In genomic region chr12:116368857-116369256, GRCm38 (mm10) we compare ENCODE assay signal across 28 mouse cellular contexts.
"Had no signal": no experiment of that assay in that cellular context is flagged by ENCODE, and none has a peak within 500 bp of the region (broad histone marks: within the 10 kb centered on the region; RNA-seq: fewer than 3 reads in every experiment).

No protein-coding gene starts in this region.

- H3K9me3 ChIP-seq: limb, embryonic 10.5 days; limb, embryonic 12.5 days; limb, embryonic 13.5 days; limb, embryonic 15.5 days; liver, embryonic 12.5 days; liver, embryonic 13.5 days; liver, embryonic 15.5 days; lung, embryonic 15.5 days; megakaryocyte, embryonic 14.5 days; midbrain, embryonic 10.5 days; midbrain, embryonic 12.5 days; midbrain, embryonic 13.5 days; midbrain, embryonic 15.5 days; neural tube, embryonic 12.5 days had no signal

- H3K27ac ChIP-seq: limb, embryonic 10.5 days; limb, embryonic 12.5 days; limb, embryonic 13.5 days; limb, embryonic 15.5 days; liver, embryonic 12.5 days; liver, embryonic 13.5 days; liver, embryonic 14.5 days; liver, embryonic 15.5 days; lung, embryonic 15.5 days; macrophage; midbrain, embryonic 10.5 days; midbrain, embryonic 12.5 days; midbrain, embryonic 13.5 days; midbrain, embryonic 15.5 days; neural tube, embryonic 12.5 days had no signal

- H3K27me3 ChIP-seq: limb, embryonic 12.5 days; limb, embryonic 13.5 days; limb, embryonic 15.5 days; liver, embryonic 12.5 days; liver, embryonic 13.5 days; liver, embryonic 15.5 days; lung, embryonic 15.5 days; megakaryocyte, embryonic 14.5 days; midbrain, embryonic 12.5 days; midbrain, embryonic 13.5 days; midbrain, embryonic 15.5 days; neural tube, embryonic 12.5 days had no signal

- H3K4me3 ChIP-seq: limb, embryonic 10.5 days; limb, embryonic 12.5 days; limb, embryonic 13.5 days; limb, embryonic 15.5 days; liver, embryonic 12.5 days; liver, embryonic 13.5 days; liver, embryonic 15.5 days; lung, embryonic 15.5 days; megakaryocyte, embryonic 14.5 days; midbrain, embryonic 10.5 days; midbrain, embryonic 12.5 days; midbrain, embryonic 13.5 days; midbrain, embryonic 15.5 days; myocyte; neural tube, embryonic 12.5 days had no signal

- H3K4me1 ChIP-seq: limb, embryonic 10.5 days; limb, embryonic 12.5 days; limb, embryonic 13.5 days; limb, embryonic 15.5 days; liver, embryonic 12.5 days; liver, embryonic 13.5 days; liver, embryonic 15.5 days; lung, embryonic 15.5 days; midbrain, embryonic 10.5 days; midbrain, embryonic 12.5 days; midbrain, embryonic 13.5 days; midbrain, embryonic 15.5 days; neural tube, embryonic 12.5 days had no signal

- DNase-seq: left cerebral cortex, postnatal 4 days; liver; liver, embryonic 13.5 days; liver, postnatal 0 days; lung, adult 18-20 months; lung, adult 2 months; lung, embryonic 14.5 days; lung, postnatal 10 days; lung, postnatal 14 days; lung, postnatal 36 days; lung, postnatal 4 days; midbrain, embryonic 14.5 days had no signal

- H3K9ac ChIP-seq: limb, embryonic 12.5 days; limb, embryonic 13.5 days; limb, embryonic 15.5 days; liver, embryonic 12.5 days; liver, embryonic 13.5 days; liver, embryonic 14.5 days; liver, embryonic 15.5 days; liver, postnatal 0 days; lung, embryonic 14.5 days; lung, embryonic 15.5 days; midbrain, embryonic 12.5 days; midbrain, embryonic 13.5 days; midbrain, embryonic 15.5 days; neural tube, embryonic 12.5 days had no signal
